Mouse (Mus musculus) erythroblast, adult 5-6 weeks (primary cell): Measurements from ENCODE around the gene Prkar2b. TPM values are rescaled to one million over a fixed set of nuclear protein-coding genes. Genes with fewer than 3 reads are reported as not detected.

ENCODE experiments used
- ATAC-seq: replicated peaks from 2 replicates; pipeline ENCODE4 v1.8.0; 2016; ENCODE audit warnings: moderate number of reproducible peaks, mild to moderate bottlenecking, moderate TSS enrichment, inconsistent platforms; ENCODE audit not compliant: poor library complexity, low FRiP score, severe bottlenecking
- total RNA-seq, 2 experiments: library from RNA; stranded (forward) in 1 of 2; stranded (reverse) in 1 of 2; fragments of 150-400 nt in 1 of 2; fragments of 200-764, 138-1000 nt in 1 of 2; gene quantifications; 2 replicates each; pipeline versions ENCODE4 v1.2.3 to v1.2.4; 2015 to 2017; ENCODE audit warnings: low replicate concordance in 2 of 2

The Prkar2b gene
- total RNA-seq, 2 experiments from 2014 or later = 122 to 138 TPM

DNA sequence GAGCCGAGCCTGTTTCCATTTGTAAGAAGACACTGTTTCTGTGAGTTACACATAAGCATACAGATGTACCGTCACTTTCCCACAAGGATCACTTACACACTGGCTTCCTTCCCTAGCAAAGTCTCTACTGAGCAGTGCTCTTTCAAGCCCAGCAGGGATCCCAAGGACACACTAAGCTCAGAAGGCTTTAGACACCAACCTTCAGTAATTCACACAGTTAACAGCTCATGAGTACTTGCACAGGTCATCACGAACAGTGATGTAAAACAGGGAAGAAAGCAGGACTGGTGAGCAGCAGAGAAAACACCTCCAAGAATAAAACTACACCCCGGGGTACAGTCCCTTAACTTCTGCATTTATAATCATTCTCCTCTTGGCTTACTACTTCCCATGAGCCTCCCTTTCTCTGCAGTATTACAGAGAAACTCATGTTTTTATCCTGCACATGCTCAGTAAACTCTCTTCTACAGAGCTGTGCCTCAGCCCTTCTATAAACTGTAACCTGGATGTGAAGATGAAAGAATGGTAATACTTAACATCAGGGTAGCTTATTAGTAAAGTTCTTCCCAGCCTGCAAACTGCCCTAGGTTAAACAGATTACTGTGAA lies 122.6 kb downstream of the Prkar2b start:
- ATAC-seq = no peak

- ATAC-seq = no peak
Observed at GRCm38 (mm10) chr12:31937613-31938012, 123.5 kb downstream of the Prkar2b start.

DNA sequence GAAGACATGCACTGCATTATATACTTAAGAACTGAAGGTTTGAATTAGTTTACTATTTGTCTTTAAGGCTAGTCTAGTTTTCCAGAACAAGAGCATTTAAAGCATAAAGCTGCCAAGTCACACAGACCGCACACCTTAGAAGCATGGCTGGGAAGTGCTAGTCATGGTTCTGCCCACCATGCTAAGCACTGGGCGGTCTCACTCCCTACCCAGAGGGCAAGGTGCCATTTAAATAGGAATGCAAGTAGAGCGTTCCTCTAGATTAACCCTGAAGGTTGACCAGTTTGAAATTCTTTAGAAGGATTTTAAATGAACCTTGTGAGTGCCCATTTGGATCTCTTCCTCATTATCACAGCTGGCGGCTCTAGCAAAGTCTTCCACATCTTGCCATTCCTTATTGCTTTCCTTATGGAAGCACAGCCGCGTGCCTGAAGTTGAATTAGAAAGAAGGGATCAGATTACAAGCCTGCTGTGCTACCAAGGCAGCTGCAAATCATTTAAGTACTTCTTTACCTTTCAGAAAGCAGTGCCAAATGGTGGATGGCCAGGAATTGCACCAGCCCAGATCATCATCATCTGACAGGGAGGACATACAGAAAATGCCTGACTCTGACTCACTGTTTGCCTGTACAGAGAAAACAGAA lies 124.3 kb downstream of the Prkar2b start:
- ATAC-seq = no peak

GRCm38 (mm10) chr12:31931818-31932217 lies 129.3 kb downstream of the Prkar2b start:
- 0 out of 2 replicates have a peak, but pooled peaks have one; percentile 14 for ATAC-seq

GRCm38 (mm10) chr12:31928498-31928897 lies 132.6 kb downstream of the Prkar2b start:
- ATAC-seq = no peak

DNA sequence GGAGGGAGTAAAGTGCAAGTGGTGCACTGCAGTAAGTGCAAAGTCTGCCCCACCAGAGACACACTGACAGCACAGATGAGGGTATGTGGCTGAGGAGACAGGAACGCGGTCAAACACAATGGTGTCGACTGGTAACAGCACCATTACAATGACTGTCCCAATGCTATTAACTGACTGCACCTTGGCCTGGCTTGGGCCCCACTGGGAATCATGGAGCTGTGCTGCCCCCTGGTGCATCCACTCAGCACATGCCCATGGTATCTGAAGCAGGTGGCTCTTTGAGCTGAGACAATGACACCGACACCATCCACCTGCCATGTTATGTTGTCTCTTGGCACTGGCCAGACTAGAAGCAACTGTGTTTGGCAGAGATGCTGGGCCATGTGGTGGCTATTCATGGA lies 134.4 kb downstream of the Prkar2b start:
- peak; percentile 77 for ATAC-seq

DNA sequence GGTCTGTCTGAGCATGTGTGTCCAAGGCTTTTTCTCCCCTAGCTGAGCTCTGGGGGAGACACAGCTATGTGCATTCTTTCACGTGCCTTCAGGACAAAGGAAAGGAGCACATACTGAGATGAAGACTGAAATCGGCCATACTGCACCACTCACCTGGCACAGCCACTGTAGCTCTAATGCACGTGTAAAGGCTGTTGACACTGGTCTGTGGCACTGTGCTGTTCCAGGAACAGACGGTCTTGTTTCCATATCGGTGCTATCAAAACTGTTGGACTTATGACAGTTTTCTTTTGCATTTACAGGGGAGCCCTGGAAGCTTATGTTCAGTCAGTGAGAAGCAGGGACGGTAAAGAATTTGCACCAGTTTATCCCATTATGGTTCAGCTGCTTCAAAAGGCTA lies 135.8 kb downstream of the Prkar2b start:
- no peak for ATAC-seq

GRCm38 (mm10) chr12:31924135-31924534 lies 137.0 kb downstream of the Prkar2b start:
- no peak for ATAC-seq

GRCm38 (mm10) chr12:31920464-31921405 lies 140.4 kb downstream of the Prkar2b start:
- ATAC-seq = peak; percentile 34; the same call in 1 of the 2 replicates

GRCm38 (mm10) chr12:31917245-31917644 lies 143.9 kb downstream of the Prkar2b start:
- peak; percentile 58; the same call in 1 of the 2 replicates for ATAC-seq

- no peak for ATAC-seq
Observed at GRCm38 (mm10) chr12:31916691-31917090, 144.4 kb downstream of the Prkar2b start.

GRCm38 (mm10) chr12:31913614-31914013 lies 147.5 kb downstream of the Prkar2b start:
- ATAC-seq = no peak

DNA sequence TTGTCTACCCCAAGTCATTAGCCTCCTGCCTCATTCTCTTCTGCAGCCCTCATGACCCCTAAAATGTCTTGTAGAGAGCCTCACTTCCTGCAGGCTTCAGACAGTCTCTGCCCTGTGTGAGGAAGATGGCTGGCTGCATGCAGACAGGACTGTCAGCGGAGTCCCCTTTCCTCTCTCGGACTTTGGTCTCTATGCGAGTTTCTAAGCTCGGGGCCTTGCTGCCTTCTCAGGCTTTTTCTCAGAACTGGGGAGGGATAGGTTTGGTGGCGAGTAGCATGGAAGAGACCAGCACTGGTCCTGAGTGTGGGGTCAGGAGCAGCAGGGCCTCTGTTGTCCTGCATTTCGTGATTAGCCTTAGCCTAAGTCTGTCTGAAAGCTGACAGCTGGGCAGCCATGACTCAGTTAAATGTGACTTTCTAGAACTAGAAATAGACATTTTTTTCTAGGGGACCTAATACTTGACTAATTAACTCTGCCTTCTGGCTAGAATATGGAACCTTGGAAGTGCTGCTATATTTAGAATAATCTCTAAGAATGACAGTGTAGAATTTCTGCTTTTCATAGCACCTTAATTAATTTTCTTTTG lies 148.0 kb downstream of the Prkar2b start:
- ATAC-seq = no peak

Other genes starting within 250 kb of the Prkar2b start
- 323 and 325 TPM in 2 replicates for gene Hbp1, start 110.8 kb downstream of the Prkar2b start, total RNA-seq (2015; ENCODE audit: low replicate concordance)
- 332 and 347 TPM in 2 replicates for gene Hbp1, start 110.8 kb downstream of the Prkar2b start, total RNA-seq (2017; ENCODE audit: low replicate concordance)
- gene Pik3cg, start 147.4 kb upstream of the Prkar2b start, total RNA-seq (2015; ENCODE audit: low replicate concordance) = 27.2 and 27.7 TPM in 2 replicates
- gene Pik3cg, start 147.4 kb upstream of the Prkar2b start, total RNA-seq (2017; ENCODE audit: low replicate concordance) = 11.2 and 15.6 TPM in 2 replicates